Mouse (Mus musculus): Measurements from ENCODE around the gene Dnajb14.

- TF ChIP-seq CTCF (IDR thresholded peaks at IDR 0.05; ENCODE audit: extremely low read depth, insufficient read depth, low read length) (no peak), POLR2A (IDR thresholded peaks at IDR 0.05; ENCODE audit: extremely low read depth, insufficient read depth, low read length) (no peak)
Observed at GRCm38 (mm10) chr3:137942098-137942622, 74.7 kb downstream of the Dnajb14 start.

All from cortical plate, adult 2 months (tissue).